Mouse (Mus musculus): Measurements from ENCODE around the gene Tppp3.

DNA sequence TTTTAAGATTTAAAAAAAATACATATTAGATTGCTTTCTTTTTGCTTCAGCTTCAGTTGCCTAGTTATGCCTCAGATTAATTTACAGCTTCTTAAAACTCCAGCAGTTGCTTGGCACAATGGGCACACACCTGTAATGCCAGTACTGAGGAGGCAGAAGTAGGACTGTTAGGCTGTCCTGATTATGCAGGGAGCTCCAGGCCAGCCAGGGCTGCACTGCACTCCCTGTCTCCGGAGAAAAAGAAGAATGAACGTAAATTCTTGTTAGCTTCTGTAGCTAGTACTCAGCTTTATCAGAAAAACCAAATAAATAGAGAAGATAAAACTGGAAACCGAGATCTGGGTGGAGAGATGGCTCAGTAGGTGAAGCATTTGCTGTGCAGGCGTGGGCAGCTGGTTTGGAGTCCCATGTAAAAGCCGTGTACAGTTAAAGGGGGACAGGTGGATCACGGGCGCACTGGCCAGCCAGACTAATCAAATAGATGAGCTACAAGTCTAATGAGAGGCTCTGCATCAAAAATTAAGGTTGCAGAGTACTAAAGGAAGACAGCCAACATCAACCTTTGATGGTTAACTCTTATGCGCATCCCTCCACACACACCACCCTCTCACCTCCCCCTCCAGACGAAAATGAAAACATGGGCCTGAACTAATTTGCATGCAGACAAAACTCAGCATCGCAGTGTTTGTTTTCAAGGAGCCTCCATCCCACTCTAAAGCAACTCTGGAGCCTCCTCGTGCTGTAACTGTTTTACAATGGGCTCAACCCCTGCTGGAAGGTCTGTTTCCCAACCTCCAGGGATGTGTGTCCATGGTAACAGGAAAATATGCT lies 25.8 kb downstream of the Tppp3 start:
- TF ChIP-seq POLR2A (IDR thresholded peaks at IDR 0.05; ENCODE audit: extremely low read depth, insufficient read depth, low read length), result no peak
- TF ChIP-seq CTCF (IDR thresholded peaks at IDR 0.05; ENCODE audit: low read depth, low read length), result no peak

Measured in liver, adult 2 months (tissue).